Mouse (Mus musculus) cerebellum, adult 2 months (tissue): Measurements from ENCODE around the gene Prpf38b.

Experiments used
- CTCF ChIP-seq: fragments of 200-500 bp; IDR thresholded peaks from 2 replicates; pipeline ENCODE4 v1.5.1; 2011; ENCODE audit warnings: low read depth, mild to moderate bottlenecking, control low read depth, low read length, moderate library complexity, borderline replicate concordance; ENCODE audit not compliant: insufficient read depth
- POLR2A ChIP-seq: fragments of 200-500 bp; IDR thresholded peaks from 2 replicates; pipeline ENCODE4 v1.6.1; 2011; ENCODE audit warnings: low read length, control low read depth, borderline replicate concordance; ENCODE audit not compliant: insufficient read depth

DNA sequence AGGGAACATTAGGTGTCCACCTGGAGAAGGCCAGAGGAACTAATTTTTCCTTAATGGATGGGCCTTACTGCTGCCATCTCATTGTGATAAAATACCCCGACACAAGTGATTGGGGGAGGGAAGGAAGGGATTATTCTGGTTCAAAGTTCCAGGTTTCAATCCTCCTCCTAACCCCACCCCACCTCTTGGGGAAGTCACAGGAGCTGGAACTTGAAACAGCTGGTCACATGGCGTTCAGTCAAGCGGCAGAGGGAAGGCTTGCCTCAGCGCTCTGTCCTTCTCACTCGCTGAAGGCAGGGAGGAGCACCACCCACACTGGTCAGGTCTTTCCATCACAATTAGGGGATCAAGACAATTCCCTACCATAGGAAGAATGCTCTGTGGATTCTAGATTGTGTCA lies 27.2 kb upstream of the Prpf38b start:
- TF ChIP-seq CTCF, result no peak
- no peak for TF ChIP-seq POLR2A
